Mouse (Mus musculus) heart, postnatal 14 days (tissue): ENCODE data around the gene Rnf150. TPM values are rescaled to one million over a fixed set of nuclear protein-coding genes. Genes with fewer than 3 reads are reported as not detected.

Experiments
- DNase-seq, 2 experiments: peaks; one replicate each; pipeline ENCODE4 v3.0.0; 2021 to 2022
- intact Hi-C: fragments of 180-260 bp; cut with DNase I; formaldehyde crosslinking; loops from one replicate; pipeline ENCODE4 v1.15.1; 2025
- long read RNA-seq, 2 experiments: library from polyadenylated mRNA; stranded (forward); transcript quantifications; one replicate each; pipeline ENCODE4 v2.0.0; 2021
- total RNA-seq, 2 experiments: library from RNA; stranded (reverse); gene quantifications; 2 replicates each; pipeline ENCODE4 v1.2.3; 2021

Gene Rnf150
- total RNA-seq, result 10 to 100 TPM; 10.6 to 12.9 TPM
- long read RNA-seq, experiment 1, partial matches to known transcripts, result 0 of 1 reads
- long read RNA-seq, experiment 1, other reads (novel, unspliced or antisense), result 1 of 1 reads
- long read RNA-seq, experiment 2, partial matches to known transcripts, result 0 of 3 reads
- long read RNA-seq, experiment 2, other reads (novel, unspliced or antisense), result 3 of 3 reads

- intact Hi-C loops, result loop anchor here (1.0 to 10.0 kb wide), 5 partner anchors 99 to 482 kb away; partner anchors contain the start of gene Mgat4d
- DNase-seq, result peak; percentile 81 to 88
Measured at GRCm38 (mm10) chr8:82863041-82863744, at the start of gene Rnf150. Gene Rnf150, plus strand, starts transcription at chr8:82863356.

GRCm38 (mm10) chr8:82826135-82827046 is 36.8 kb upstream of the Rnf150 start:
- intact Hi-C loops, result no loop called here

DNA sequence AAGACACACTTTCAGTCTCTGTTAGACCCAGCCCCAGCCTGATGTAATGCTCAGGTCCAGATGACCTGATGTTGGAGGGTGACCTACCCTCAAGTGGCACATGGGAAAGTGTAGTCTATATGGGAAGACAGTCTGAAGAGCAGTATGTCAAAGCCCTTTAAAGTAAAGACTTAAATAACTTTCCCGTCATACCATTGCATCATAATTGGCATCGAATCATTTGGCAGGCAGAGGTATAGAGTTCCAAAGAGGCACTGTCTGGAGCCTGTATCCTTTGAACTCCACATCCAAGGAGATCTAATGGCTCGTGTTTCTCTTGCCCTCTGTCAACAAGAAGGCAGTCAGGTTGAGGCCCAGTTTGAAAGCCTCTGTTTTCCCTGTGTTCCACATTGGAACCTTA is 22.7 kb upstream of the Rnf150 start:
- intact Hi-C loops, result loop anchor here (5.0 kb wide), 1 partner anchor 1493 kb away; no protein-coding TSS in a partner anchor
- no peak for DNase-seq

More at GRCm38 (mm10) chr8:82826135-82827046, 36.8 kb upstream of the Rnf150 start:
- no peak for DNase-seq

- peak in 1 of 2 experiments; percentile 15 for DNase-seq
- intact Hi-C loops, result loop anchor here (5.0 kb wide), 1 partner anchor 1494 kb away; no protein-coding TSS in a partner anchor
Measured at GRCm38 (mm10) chr8:82840963-82841362, 22.2 kb upstream of the Rnf150 start.

GRCm38 (mm10) chr8:82841520-82842142 is 21.5 kb upstream of the Rnf150 start:
- no peak for DNase-seq
- intact Hi-C loops, result loop anchor here (5.0 kb wide), 1 partner anchor 1494 kb away; no protein-coding TSS in a partner anchor

GRCm38 (mm10) chr8:82843697-82844096 is 19.5 kb upstream of the Rnf150 start:
- intact Hi-C loops, result loop anchor here (5.0 kb wide), 1 partner anchor 1496 kb away; no protein-coding TSS in a partner anchor
- DNase-seq, result no peak

GRCm38 (mm10) chr8:82844413-82844812 is 18.7 kb upstream of the Rnf150 start:
- no peak for DNase-seq
- intact Hi-C loops, result loop anchor here (5.0 kb wide), 1 partner anchor 1497 kb away; no protein-coding TSS in a partner anchor

- intact Hi-C loops, result loop anchor here (2.0 kb wide), 1 partner anchor 57 kb away; no protein-coding TSS in a partner anchor
Measured at GRCm38 (mm10) chr8:82846098-82846497, 17.1 kb upstream of the Rnf150 start.

GRCm38 (mm10) chr8:82846730-82847129 is 16.4 kb upstream of the Rnf150 start:
- intact Hi-C loops, result loop anchor here (2.0 kb wide), 1 partner anchor 58 kb away; no protein-coding TSS in a partner anchor
- no peak for DNase-seq

More at GRCm38 (mm10) chr8:82846098-82846497, 17.1 kb upstream of the Rnf150 start:
- DNase-seq, result no peak

DNA sequence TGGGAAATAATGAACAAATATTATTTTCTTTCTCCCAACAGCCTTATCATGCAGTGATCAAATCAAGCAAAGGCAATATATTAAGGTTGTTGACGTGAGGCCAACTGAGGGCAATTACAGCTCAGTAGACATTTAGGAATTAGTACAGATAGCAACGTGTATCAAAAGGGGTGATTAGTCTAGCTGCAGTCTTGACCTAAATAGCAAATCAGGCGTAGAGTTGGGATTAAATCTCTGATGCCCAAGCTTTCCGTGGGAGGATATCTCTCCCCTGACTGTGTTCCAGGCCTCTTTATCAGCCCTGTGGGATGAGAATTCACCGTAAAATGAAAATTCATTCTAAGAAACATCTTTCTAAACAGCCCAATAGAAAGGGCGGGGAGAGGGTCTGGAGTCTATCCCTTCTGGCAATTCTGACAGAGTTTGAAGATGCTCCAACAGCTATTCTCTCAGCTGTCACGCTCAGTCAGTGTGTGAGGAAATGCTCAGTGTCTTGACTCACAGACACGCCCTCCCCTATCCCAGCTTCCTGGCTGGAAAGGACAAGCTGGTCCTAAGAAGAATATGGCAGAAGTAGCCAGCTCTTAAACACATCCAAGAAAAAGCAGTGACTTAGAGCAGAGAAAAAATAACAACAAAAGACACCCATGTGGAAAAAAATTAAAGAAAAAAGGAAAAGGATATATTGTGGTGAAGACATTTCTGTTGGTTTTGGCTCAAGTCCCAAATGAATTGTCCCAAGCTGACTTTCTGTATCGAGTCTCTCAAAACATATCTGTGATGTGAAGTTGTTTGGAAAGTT is 4.4 kb upstream of the Rnf150 start:
- intact Hi-C loops, result no loop called here
- DNase-seq, result peak in 1 of 2 experiments; percentile 28

DNA sequence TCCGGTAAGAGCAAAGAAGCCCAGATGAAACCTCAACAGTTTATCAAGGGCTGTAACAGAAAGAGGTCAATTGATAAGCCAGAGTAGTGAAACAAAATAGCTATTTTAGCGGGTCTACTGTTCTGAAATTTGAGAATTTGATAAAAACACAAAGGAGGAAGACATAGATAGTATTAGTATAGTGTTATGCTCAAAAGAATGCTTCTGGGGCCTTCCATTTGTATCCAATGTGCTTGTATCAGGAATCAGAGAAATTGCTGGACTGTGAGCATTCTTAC is 3.9 kb upstream of the Rnf150 start:
- intact Hi-C loops, result no loop called here
- DNase-seq, result no peak

- intact Hi-C loops, result loop anchor here (1.0 to 10.0 kb wide), 5 partner anchors 98 to 481 kb away; partner anchors contain the start of gene Mgat4d
- peak; percentile 75 to 78 for DNase-seq
Measured at GRCm38 (mm10) chr8:82863745-82864520, 777 bp downstream of the Rnf150 start.

DNA sequence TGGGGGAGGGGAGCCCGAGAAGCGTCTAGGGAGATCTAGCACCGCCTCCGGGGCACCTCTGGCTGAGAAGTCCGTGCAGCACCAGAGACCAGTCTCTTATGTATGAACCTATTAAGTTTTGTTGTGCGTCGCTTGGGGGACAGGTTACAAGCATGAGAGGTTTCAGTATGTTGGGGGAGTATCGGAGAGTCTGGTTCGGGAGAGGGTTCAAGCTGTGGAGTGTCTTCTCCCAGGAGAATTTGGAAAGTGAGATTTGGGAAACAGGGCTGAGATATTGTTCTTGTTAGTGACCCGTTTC is 1.3 kb downstream of the Rnf150 start:
- intact Hi-C loops, result loop anchor here (5.0 to 10.0 kb wide), 4 partner anchors 98 to 480 kb away; partner anchors contain the start of gene Mgat4d
- peak in 1 of 2 experiments; percentile 40 for DNase-seq

- intact Hi-C loops, result loop anchor here (5.0 to 10.0 kb wide), 3 partner anchors 72 to 480 kb away; partner anchors contain the start of gene Mgat4d
- DNase-seq, result no peak
Measured at GRCm38 (mm10) chr8:82865239-82865638, 2.1 kb downstream of the Rnf150 start.

- no peak for DNase-seq
- intact Hi-C loops, result loop anchor here (5.0 to 10.0 kb wide), 3 partner anchors 71 to 479 kb away; partner anchors contain the start of gene Mgat4d
Measured at GRCm38 (mm10) chr8:82866251-82866650, 3.1 kb downstream of the Rnf150 start.

GRCm38 (mm10) chr8:82870840-82871490 is 7.8 kb downstream of the Rnf150 start:
- no peak for DNase-seq
- intact Hi-C loops, result no loop called here

- no peak for DNase-seq
- intact Hi-C loops, result no loop called here
Measured at GRCm38 (mm10) chr8:82871986-82872385, 8.8 kb downstream of the Rnf150 start.

DNA sequence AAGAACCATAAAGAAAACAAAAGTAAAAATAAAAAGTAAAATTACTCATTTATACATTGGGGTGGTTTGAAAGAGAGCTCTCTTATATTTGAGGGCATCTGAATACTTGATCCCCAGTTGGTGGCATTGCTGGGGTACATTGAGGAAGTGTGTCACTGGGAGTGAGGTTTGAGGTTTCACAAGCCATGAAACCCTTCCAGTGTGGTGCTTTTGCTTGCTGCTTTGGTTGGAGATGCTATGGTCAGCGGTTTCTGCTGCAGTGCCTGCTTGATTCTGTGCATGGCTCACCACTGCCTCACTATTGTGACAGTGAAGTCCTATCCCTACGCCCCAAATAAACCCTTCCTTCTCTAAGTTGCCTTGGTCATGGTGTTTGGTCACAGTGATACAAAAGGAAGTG is 10.9 kb downstream of the Rnf150 start:
- intact Hi-C loops, result no loop called here
- no peak for DNase-seq
